Mouse (Mus musculus): Measurements from ENCODE around the gene Syna. TPM values are rescaled to one million over a fixed set of nuclear protein-coding genes. Genes with fewer than 3 reads are reported as not detected.

Syna gene
- polyA plus RNA-seq, 1 experiment from 2014 or later: not detected

DNA sequence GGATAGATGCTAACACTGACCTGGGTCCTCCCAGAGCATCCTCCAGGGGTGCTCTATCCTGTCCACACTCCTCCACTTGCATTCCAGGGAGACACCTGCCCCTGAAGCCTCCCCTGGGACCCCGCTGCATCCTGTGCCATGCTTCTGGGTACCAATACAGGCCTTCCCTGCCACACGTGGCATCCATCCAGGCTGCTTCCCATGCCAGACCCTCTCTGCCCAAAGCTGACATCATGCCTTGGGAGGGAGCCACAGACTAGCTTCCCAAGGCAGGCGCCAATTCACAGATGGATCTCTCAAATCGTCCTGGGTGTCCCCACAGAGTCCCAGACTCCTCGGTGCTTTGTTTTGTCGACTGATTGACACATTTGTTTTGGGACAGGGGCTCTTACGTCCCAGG lies 29.1 kb downstream of the Syna start:
- Histone ChIP-seq H3K27ac (ENCODE audit: low read depth, low read length) (no peak overlapping the region), H3K9ac (ENCODE audit: low read depth, low read length) (no peak overlapping the region), H3K4me1 (replicated peaks; ENCODE audit: control insufficient read depth, insufficient read depth, low read length) (peaks cover 7% of the 10 kb centered on the region; the same call in 1 of the 2 replicates), H3K4me2 (no peak overlapping the region), H3K4me3 (ENCODE audit: low read depth, low read length) (no peak overlapping the region), H3K27me3 (replicated peaks; ENCODE audit: control insufficient read depth, insufficient read depth, low read length) (no peaks in the 10 kb centered on the region), H3K36me3 (ENCODE audit: control insufficient read depth, insufficient read depth, low read length) (no peaks in the 10 kb centered on the region; the same call in 1 of the 2 replicates), H3K9me3 (ENCODE audit: control insufficient read depth, low read length) (no peaks in the 10 kb centered on the region)
- DNase-seq (ENCODE audit: low spot score) (no peak), ATAC-seq (replicated peaks; ENCODE audit: low FRiP score) (no peak)
- 78% methylated on average over 7 of the region's 7 CpGs for WGBS

DNA sequence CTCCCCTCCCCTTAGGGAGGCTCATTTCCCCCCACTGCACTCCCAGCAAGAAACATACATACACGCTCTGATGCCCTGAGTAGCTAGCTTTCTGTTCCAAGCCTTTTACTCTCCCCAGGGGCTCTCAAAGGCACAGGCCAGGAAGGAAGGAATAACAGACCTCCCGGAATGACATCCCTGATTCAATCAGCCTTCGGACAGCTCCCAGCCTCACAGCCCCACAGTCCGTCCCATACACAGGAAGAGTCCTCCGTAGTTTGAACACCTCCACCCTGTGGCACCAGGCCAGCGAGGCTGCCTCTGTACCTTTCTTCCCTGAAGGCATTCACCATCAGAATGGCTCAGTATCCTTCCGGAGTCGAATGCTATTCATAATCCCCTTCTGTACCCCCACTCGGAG lies 31.5 kb downstream of the Syna start:
- H3K36me3 ChIP-seq (ENCODE audit: control insufficient read depth, insufficient read depth, low read length): no peaks in the 10 kb centered on the region; the same call in 1 of the 2 replicates
- peaks cover 7% of the 10 kb centered on the region; the same call in 1 of the 2 replicates for H3K4me1 ChIP-seq (replicated peaks; ENCODE audit: control insufficient read depth, insufficient read depth, low read length)
- no peaks in the 10 kb centered on the region for H3K9me3 ChIP-seq (ENCODE audit: control insufficient read depth, low read length)
- H3K4me2 ChIP-seq: no peak overlapping the region
- DNase-seq (ENCODE audit: low spot score): no peak
- 54% methylated on average over 9 of the region's 9 CpGs for WGBS
- no peak overlapping the region for H3K27ac ChIP-seq (ENCODE audit: low read depth, low read length)
- no peak overlapping the region for H3K4me3 ChIP-seq (ENCODE audit: low read depth, low read length)
- ATAC-seq (replicated peaks; ENCODE audit: low FRiP score): no peak; the same call in 1 of the 2 replicates
- no peak overlapping the region for H3K9ac ChIP-seq (ENCODE audit: low read depth, low read length)
- H3K27me3 ChIP-seq (replicated peaks; ENCODE audit: control insufficient read depth, insufficient read depth, low read length): no peaks in the 10 kb centered on the region

DNA sequence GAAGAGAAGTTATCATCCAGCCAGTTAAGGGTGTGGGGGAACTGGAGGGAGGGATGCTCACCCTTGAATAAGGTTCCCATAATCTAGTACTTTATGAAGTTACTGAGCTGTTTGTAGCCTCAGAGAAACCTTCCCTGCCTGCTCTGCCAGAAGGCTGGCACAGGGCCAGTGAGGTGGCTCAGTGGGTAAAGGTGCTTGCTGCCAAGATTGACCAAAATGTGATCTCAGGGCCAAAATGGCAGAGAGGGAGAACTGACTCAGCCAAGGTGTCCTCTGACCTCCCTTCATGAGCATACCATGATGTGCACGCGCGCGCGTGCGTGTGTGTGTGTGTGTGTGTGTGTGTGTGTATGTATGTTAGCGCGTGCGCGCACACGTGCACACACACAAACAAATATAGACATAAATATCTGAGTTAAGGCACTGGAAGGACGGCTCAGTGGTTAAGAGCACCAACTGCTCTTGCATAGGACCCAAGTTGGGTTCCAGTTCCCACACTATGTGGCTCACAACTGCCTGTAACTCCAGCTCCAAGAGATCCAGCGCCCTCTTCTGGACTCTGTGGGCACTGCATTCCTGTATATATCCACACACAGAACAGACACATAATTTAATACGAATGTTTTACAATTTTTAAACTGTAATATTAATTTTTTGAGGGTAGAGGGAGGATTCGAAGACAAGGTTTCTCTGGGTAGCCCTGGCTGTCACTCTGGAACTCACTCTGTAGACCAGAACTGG lies 33.8 kb downstream of the Syna start:
- H3K9me3 ChIP-seq (ENCODE audit: control insufficient read depth, low read length): no peaks in the 10 kb centered on the region
- peaks cover 3% of the 10 kb centered on the region; the same call in 1 of the 2 replicates for H3K36me3 ChIP-seq (ENCODE audit: control insufficient read depth, insufficient read depth, low read length)
- no peak overlapping the region for H3K4me2 ChIP-seq
- H3K9ac ChIP-seq (ENCODE audit: low read depth, low read length): no peak overlapping the region
- no peak overlapping the region for H3K27ac ChIP-seq (ENCODE audit: low read depth, low read length)
- 89% methylated on average over 15 of the region's 15 CpGs for WGBS
- no peak overlapping the region for H3K4me3 ChIP-seq (ENCODE audit: low read depth, low read length)
- ATAC-seq (replicated peaks; ENCODE audit: low FRiP score): no peak
- DNase-seq (ENCODE audit: low spot score): no peak
- H3K27me3 ChIP-seq (replicated peaks; ENCODE audit: control insufficient read depth, insufficient read depth, low read length): no peaks in the 10 kb centered on the region
- peaks cover 7% of the 10 kb centered on the region; the same call in 1 of the 2 replicates for H3K4me1 ChIP-seq (replicated peaks; ENCODE audit: control insufficient read depth, insufficient read depth, low read length)

DNA sequence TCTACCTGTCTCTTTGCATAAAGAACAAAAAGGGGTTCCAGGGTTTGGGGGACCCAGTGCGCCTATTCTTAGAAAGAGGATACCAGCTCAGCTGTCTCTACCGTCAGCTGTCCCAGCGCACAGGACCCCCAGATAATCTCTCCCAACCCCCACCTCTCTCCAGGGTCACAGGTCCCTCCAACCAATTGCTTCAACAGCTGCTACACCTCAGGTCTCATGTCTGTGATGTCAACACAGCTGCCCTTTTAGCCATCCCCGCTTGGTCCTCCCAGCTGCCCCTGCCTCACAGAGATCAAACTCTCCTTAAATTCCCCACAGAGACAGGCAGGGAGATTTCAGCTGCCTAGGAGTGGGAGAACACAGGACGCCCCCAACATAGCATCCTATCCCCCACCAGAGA lies 36.2 kb downstream of the Syna start:
- H3K27ac ChIP-seq (ENCODE audit: low read depth, low read length): no peak overlapping the region
- H3K9ac ChIP-seq (ENCODE audit: low read depth, low read length): no peak overlapping the region
- H3K36me3 ChIP-seq (ENCODE audit: control insufficient read depth, insufficient read depth, low read length): peaks cover 7% of the 10 kb centered on the region; the same call in 1 of the 2 replicates
- DNase-seq (ENCODE audit: low spot score) (no peak), ATAC-seq (replicated peaks; ENCODE audit: low FRiP score) (no peak)
- no peak overlapping the region for H3K4me3 ChIP-seq (ENCODE audit: low read depth, low read length)
- H3K4me1 ChIP-seq (replicated peaks; ENCODE audit: control insufficient read depth, insufficient read depth, low read length): peaks cover 6% of the 10 kb centered on the region; the same call in 1 of the 2 replicates
- WGBS: 78% methylated on average over 5 of the region's 5 CpGs
- H3K9me3 ChIP-seq (ENCODE audit: control insufficient read depth, low read length): no peaks in the 10 kb centered on the region; the same call in 1 of the 2 replicates
- H3K27me3 ChIP-seq (replicated peaks; ENCODE audit: control insufficient read depth, insufficient read depth, low read length): no peaks in the 10 kb centered on the region
- no peak overlapping the region for H3K4me2 ChIP-seq

DNA sequence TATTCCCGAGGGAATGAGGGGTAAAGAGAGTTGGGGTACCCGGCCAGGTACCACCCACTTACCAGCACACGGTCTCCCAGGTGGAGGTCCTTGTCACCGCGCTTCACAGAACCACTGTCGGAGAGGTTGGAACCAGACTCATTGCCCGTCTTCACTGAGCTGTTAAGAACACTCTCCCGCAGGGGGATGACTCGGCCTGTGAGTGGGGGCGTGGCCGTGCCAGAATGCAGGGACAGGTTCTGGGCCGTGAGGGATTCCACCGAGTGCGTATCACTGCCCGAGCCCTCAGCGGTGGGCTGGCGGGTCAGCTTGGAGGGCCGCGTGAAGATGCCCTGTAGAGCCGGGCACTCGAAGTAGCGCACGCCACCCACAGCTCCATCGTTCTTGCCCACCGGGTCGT lies 37.4 kb downstream of the Syna start:
- no peaks in the 10 kb centered on the region; the same call in 1 of the 2 replicates for H3K4me1 ChIP-seq (replicated peaks; ENCODE audit: control insufficient read depth, insufficient read depth, low read length)
- no peak; the same call in 1 of the 2 replicates for ATAC-seq (replicated peaks; ENCODE audit: low FRiP score)
- no peak overlapping the region for H3K9ac ChIP-seq (ENCODE audit: low read depth, low read length)
- H3K27ac ChIP-seq (ENCODE audit: low read depth, low read length): no peak overlapping the region
- no peaks in the 10 kb centered on the region; the same call in 1 of the 2 replicates for H3K9me3 ChIP-seq (ENCODE audit: control insufficient read depth, low read length)
- H3K36me3 ChIP-seq (ENCODE audit: control insufficient read depth, insufficient read depth, low read length): peaks cover 9% of the 10 kb centered on the region
- DNase-seq (ENCODE audit: low spot score): no peak
- H3K27me3 ChIP-seq (replicated peaks; ENCODE audit: control insufficient read depth, insufficient read depth, low read length): no peaks in the 10 kb centered on the region
- H3K4me2 ChIP-seq: no peak overlapping the region
- H3K4me3 ChIP-seq (ENCODE audit: low read depth, low read length): no peak overlapping the region
- whole genome bisulfite sequencing: 88% methylated on average over 26 of the region's 26 CpGs

DNA sequence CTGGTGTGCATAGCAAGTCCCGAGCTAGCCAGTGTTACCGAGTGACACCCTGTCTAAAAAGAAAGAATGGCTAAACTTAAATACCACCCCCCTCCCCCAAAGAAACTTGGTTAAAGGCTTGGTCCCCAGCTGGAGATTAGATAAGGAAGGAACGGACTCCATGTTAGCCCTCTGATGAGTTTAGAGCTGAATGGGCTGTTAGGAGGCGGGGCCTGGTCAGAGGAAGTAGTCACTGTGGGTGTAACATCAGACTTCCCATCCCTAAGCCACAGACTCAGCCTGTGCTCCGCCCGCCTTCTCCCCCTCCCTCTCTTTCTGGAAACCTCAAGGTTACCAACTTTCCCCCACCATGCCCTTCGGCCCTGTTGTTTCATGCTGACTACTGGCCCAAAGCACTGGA lies 38.2 kb downstream of the Syna start:
- DNase-seq (ENCODE audit: low spot score): no peak
- H3K4me2 ChIP-seq: no peak overlapping the region; the same call in 1 of the 2 replicates
- no peak overlapping the region for H3K27ac ChIP-seq (ENCODE audit: low read depth, low read length)
- WGBS: 38% methylated on average over 7 of the region's 7 CpGs
- H3K4me1 ChIP-seq (replicated peaks; ENCODE audit: control insufficient read depth, insufficient read depth, low read length): no peaks in the 10 kb centered on the region; the same call in 1 of the 2 replicates
- no peaks in the 10 kb centered on the region; the same call in 1 of the 2 replicates for H3K9me3 ChIP-seq (ENCODE audit: control insufficient read depth, low read length)
- H3K4me3 ChIP-seq (ENCODE audit: low read depth, low read length): no peak overlapping the region
- no peak overlapping the region for H3K9ac ChIP-seq (ENCODE audit: low read depth, low read length)
- peak; percentile 84 for ATAC-seq (replicated peaks; ENCODE audit: low FRiP score)
- peaks cover 14% of the 10 kb centered on the region for H3K36me3 ChIP-seq (ENCODE audit: control insufficient read depth, insufficient read depth, low read length)
- no peaks in the 10 kb centered on the region for H3K27me3 ChIP-seq (replicated peaks; ENCODE audit: control insufficient read depth, insufficient read depth, low read length)

DNA sequence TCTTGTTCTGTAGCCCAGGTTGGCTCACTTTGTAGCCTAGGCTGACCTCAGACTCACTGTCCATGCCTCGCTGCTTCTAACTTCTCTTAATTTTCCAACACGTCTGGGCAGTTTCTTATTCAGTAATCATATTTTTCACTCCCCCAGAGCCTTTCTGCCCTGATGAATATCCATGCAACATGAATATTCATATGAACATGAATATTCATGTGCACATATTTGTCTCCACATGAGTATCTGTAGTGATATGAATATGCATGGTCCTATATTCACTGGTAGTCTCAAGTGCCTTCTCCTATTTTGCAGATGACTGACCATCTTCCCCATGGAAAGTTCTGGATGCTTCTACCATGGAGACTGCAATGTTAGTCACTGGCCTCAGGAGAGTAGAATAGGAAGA lies 38.8 kb downstream of the Syna start:
- H3K9me3 ChIP-seq (ENCODE audit: control insufficient read depth, low read length): no peaks in the 10 kb centered on the region; the same call in 1 of the 2 replicates
- H3K4me1 ChIP-seq (replicated peaks; ENCODE audit: control insufficient read depth, insufficient read depth, low read length): no peaks in the 10 kb centered on the region; the same call in 1 of the 2 replicates
- WGBS: 86% methylated on average over 2 of the region's 2 CpGs
- DNase-seq (ENCODE audit: low spot score) (no peak), ATAC-seq (replicated peaks; ENCODE audit: low FRiP score) (no peak)
- H3K4me3 ChIP-seq (ENCODE audit: low read depth, low read length): no peak overlapping the region
- peak overlapping the region; percentile 13 for H3K27ac ChIP-seq (ENCODE audit: low read depth, low read length)
- H3K4me2 ChIP-seq: no peak overlapping the region
- H3K9ac ChIP-seq (ENCODE audit: low read depth, low read length): no peak overlapping the region
- H3K36me3 ChIP-seq (ENCODE audit: control insufficient read depth, insufficient read depth, low read length): peaks cover 18% of the 10 kb centered on the region
- no peaks in the 10 kb centered on the region for H3K27me3 ChIP-seq (replicated peaks; ENCODE audit: control insufficient read depth, insufficient read depth, low read length)

DNA sequence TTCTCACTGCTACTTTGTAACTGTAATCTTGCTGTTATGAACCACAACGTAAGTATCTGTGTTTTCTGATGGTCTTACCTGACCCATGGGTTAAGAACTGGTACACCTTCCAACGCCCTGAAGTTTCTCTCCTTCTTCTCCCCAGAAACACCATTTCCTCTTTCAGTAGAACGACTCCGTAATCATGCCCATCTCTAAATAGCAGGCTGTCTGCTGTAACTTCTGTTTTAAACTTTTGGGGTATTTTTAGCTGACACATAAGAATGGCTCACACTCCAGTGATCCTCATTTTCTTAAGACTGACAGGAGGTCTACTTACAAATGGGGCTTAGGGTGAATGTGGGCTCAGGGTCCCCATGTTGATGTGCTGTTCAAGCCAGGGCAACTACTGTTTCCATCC lies 39.9 kb downstream of the Syna start:
- no peak overlapping the region for H3K4me3 ChIP-seq (ENCODE audit: low read depth, low read length)
- no peaks in the 10 kb centered on the region; the same call in 1 of the 2 replicates for H3K9me3 ChIP-seq (ENCODE audit: control insufficient read depth, low read length)
- ATAC-seq (replicated peaks; ENCODE audit: low FRiP score): no peak
- no peak overlapping the region for H3K27ac ChIP-seq (ENCODE audit: low read depth, low read length)
- peaks cover 22% of the 10 kb centered on the region for H3K36me3 ChIP-seq (ENCODE audit: control insufficient read depth, insufficient read depth, low read length)
- H3K27me3 ChIP-seq (replicated peaks; ENCODE audit: control insufficient read depth, insufficient read depth, low read length): no peaks in the 10 kb centered on the region
- H3K4me2 ChIP-seq: no peak overlapping the region
- no peak for DNase-seq (ENCODE audit: low spot score)
- 60% methylated on average over 4 of the region's 4 CpGs for WGBS
- H3K4me1 ChIP-seq (replicated peaks; ENCODE audit: control insufficient read depth, insufficient read depth, low read length): no peaks in the 10 kb centered on the region; the same call in 1 of the 2 replicates
- no peak overlapping the region for H3K9ac ChIP-seq (ENCODE audit: low read depth, low read length)

DNA sequence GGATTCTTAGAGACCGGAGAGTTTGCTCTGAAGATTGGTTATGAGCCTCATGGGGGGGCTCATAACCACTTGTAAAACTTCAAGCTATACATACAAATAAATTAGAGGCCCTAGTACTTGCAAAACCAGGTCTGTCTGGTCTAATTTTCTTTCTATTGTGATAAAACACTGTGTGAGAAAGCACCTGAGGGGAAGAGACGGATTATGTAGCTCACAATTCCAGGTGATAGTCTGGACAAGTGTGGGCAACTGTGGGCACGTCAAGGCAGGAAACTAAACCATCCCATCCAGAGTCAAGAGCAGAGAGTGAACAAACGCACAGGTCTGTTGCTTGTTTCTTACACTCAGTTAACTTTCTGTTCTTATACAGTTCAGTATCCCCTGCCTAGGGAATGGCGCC lies 40.5 kb downstream of the Syna start:
- ATAC-seq (replicated peaks; ENCODE audit: low FRiP score): no peak
- no peak overlapping the region for H3K4me3 ChIP-seq (ENCODE audit: low read depth, low read length)
- peaks cover 22% of the 10 kb centered on the region for H3K36me3 ChIP-seq (ENCODE audit: control insufficient read depth, insufficient read depth, low read length)

More for the DNA sequence above, 40.5 kb downstream of the Syna start:
- H3K9ac ChIP-seq (ENCODE audit: low read depth, low read length): no peak overlapping the region
- no peaks in the 10 kb centered on the region for H3K27me3 ChIP-seq (replicated peaks; ENCODE audit: control insufficient read depth, insufficient read depth, low read length)
- WGBS: 91% methylated on average over 5 of the region's 5 CpGs
- H3K9me3 ChIP-seq (ENCODE audit: control insufficient read depth, low read length): no peaks in the 10 kb centered on the region; the same call in 1 of the 2 replicates
- no peak overlapping the region for H3K27ac ChIP-seq (ENCODE audit: low read depth, low read length)
- no peak for DNase-seq (ENCODE audit: low spot score)
- H3K4me2 ChIP-seq: no peak overlapping the region
- H3K4me1 ChIP-seq (replicated peaks; ENCODE audit: control insufficient read depth, insufficient read depth, low read length): no peaks in the 10 kb centered on the region; the same call in 1 of the 2 replicates

Data from liver, embryonic 11.5 days (tissue).